Mouse (Mus musculus) kidney, adult 2 months (tissue): ENCODE data around the gene Adk.

Experiments
- CTCF ChIP-seq: fragments of 200-500 bp; conservative IDR thresholded peaks from 2 replicates; pipeline ENCODE4 v1.5.1; 2011; ENCODE audit warnings: low read depth, mild to moderate bottlenecking, control low read depth, low read length, moderate library complexity, mixed read lengths; ENCODE audit not compliant: insufficient read depth, insufficient read length
- POLR2A ChIP-seq: fragments of 200-500 bp; IDR thresholded peaks from one replicate; pipeline ENCODE4 v1.6.1; 2011; ENCODE audit warnings: low read depth, low read length, control low read depth

DNA sequence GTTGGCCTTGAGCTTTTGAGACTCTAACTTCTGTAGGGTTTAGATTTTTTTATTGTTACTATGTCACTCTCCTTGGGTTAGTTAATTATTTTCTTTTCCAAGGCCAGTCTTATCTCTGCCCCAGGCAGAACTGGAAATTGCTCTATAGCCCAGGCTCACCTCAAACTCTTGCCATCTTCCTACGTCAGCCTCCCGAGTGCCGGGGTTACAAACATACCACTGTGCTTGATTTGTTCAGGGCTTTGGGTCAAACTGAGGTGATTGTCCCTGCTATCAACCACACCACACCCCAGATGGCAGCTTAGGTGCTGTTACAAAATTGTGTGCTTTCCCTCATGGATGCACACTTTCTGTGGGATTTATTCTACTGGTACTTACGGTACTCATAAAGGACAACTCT is 44.3 kb downstream of the Adk start:
- no peak for TF ChIP-seq CTCF
- no peak for TF ChIP-seq POLR2A
